Mouse (Mus musculus) myocyte (in vitro differentiated cells): ENCODE results near the gene Sc5d.

Experiments
- E2F4 ChIP-seq: IDR thresholded peaks from one replicate; pipeline ENCODE4 v1.6.1; 2011; ENCODE audit warnings: mild to moderate bottlenecking, control low read depth, moderate library complexity; ENCODE audit not compliant: insufficient read depth
- MAX ChIP-seq: IDR thresholded peaks from one replicate; pipeline ENCODE4 v1.6.1; 2011; ENCODE audit warnings: low read depth, mild to moderate bottlenecking, control low read depth
- MYOG ChIP-seq, 3 experiments: IDR thresholded peaks; one replicate each; pipeline ENCODE4 v1.6.1; 2011; ENCODE audit warnings: control low read depth in 2 of 3, low read depth in 2 of 3, mild to moderate bottlenecking in 2 of 3; ENCODE audit not compliant: insufficient read length in 2 of 3, control insufficient read depth in 1 of 3, insufficient read depth in 1 of 3
- POLR2A ChIP-seq: IDR thresholded peaks from one replicate; pipeline ENCODE4 v1.6.1; 2011; ENCODE audit warnings: low read depth, mild to moderate bottlenecking, control low read depth, moderate library complexity; ENCODE audit not compliant: insufficient read length
- POLR2AphosphoS2 ChIP-seq: IDR thresholded peaks from one replicate; pipeline ENCODE4 v1.6.1; 2011; ENCODE audit warnings: low read depth, control low read depth; ENCODE audit not compliant: insufficient read length
- SRF ChIP-seq: IDR thresholded peaks from one replicate; pipeline ENCODE4 v1.6.1; 2011; ENCODE audit warnings: low read depth; ENCODE audit not compliant: control insufficient read depth, insufficient read length
- TCF12 ChIP-seq: IDR thresholded peaks from one replicate; pipeline ENCODE4 v1.6.1; 2011; ENCODE audit warnings: mild to moderate bottlenecking, control low read depth; ENCODE audit not compliant: poor library complexity, insufficient read depth, severe bottlenecking
- TCF3 ChIP-seq: IDR thresholded peaks from one replicate; pipeline ENCODE4 v1.6.1; 2011; ENCODE audit warnings: low read depth, control low read depth; ENCODE audit not compliant: insufficient read length
- USF1 ChIP-seq: IDR thresholded peaks from one replicate; pipeline ENCODE4 v1.6.1; 2011; ENCODE audit warnings: low read depth, mild to moderate bottlenecking, control low read depth, moderate library complexity

DNA sequence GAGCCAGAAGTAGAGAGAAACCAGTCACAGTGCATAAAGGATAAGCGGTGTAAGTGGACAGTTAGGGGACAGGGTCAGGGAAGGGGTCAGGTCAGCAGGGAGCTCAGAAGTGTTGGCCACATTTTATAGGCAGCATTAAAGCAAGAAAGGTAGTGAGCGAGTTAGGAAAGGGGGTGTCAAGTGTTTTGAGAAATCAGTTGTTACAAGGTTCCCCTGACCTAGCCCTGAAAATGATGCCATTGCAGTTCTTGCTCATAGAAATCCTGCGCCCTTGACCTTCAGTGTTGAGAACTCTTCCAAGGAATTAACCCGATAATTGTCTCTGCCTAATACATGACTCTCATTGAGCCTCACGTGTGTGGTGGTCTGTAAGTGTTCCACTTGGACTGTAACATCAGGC, 6.0 kb upstream of the Sc5d start:
- TF ChIP-seq USF1 (no peak), POLR2A (no peak), POLR2AphosphoS2 (no peak), E2F4 (no peak), TCF12 (no peak), TCF3 (no peak), MYOG (IDR thresholded peaks at IDR 0.05; ENCODE audit: control insufficient read depth in 1 of 3, insufficient read depth in 1 of 3, insufficient read length in 2 of 3, low read depth in 2 of 3) (no peak), SRF (no peak), MAX (no peak)
